Mouse (Mus musculus) brain, adult 10 weeks (tissue): Measurements from ENCODE around the gene Pik3ip1. TPM values are rescaled to one million over a fixed set of nuclear protein-coding genes. Genes with fewer than 3 reads are reported as not detected.

Experiments used
- polyA plus RNA-seq: library from polyadenylated mRNA; stranded (reverse); fragments of 350-450 nt; fragmentation: Illumina TruSeq; extraction: RNeasy Lipid Tissue Mini Kit (QIAGEN cat#74804); gene quantifications from one replicate; pipeline ENCODE4 v1.2.3, GENCODE M21; 2015; ENCODE audit warnings: low read depth, low replicate concordance

Gene Pik3ip1
- polyA plus RNA-seq = 32.8 TPM

GRCm38 (mm10) chr11:3329891-3330451 lies at the start of gene Pik3ip1:
TSS of gene Pik3ip1 (plus strand) at chr11:3330401.

GRCm38 (mm10) chr11:3288521-3289301 lies 41.5 kb upstream of the Pik3ip1 start, which contains the start of gene Patz1:
TSS of gene Patz1 (plus strand) at chr11:3288874.

Other genes starting within 250 kb of the Pik3ip1 start
- gene Sfi1, start 136.9 kb upstream of the Pik3ip1 start, polyA plus RNA-seq = 16.2 TPM
- 39.0 TPM for gene Eif4enif1, start 128.0 kb upstream of the Pik3ip1 start, polyA plus RNA-seq
- 149 TPM for gene Drg1, start 64.0 kb upstream of the Pik3ip1 start, polyA plus RNA-seq
- 26.8 TPM for gene Patz1, start 41.5 kb upstream of the Pik3ip1 start, polyA plus RNA-seq
- 105 TPM for gene Limk2, start 78.8 kb downstream of the Pik3ip1 start, polyA plus RNA-seq
- gene Rnf185, start 122.0 kb downstream of the Pik3ip1 start, polyA plus RNA-seq = 29.3 TPM
- gene Pla2g3, start 157.9 kb downstream of the Pik3ip1 start, polyA plus RNA-seq = 2.9 TPM
- gene Inpp5j, start 174.4 kb downstream of the Pik3ip1 start, polyA plus RNA-seq = 39.3 TPM
- gene Selenom, start 184.3 kb downstream of the Pik3ip1 start, polyA plus RNA-seq = 285 TPM
- 6.2 TPM for gene Smtn, start 210.2 kb downstream of the Pik3ip1 start, polyA plus RNA-seq